Mouse (Mus musculus) left cerebral cortex, adult 18-20 months (tissue): Measurements from ENCODE around the gene Nectin2. TPM values are rescaled to one million over a fixed set of nuclear protein-coding genes. Genes with fewer than 3 reads are reported as not detected.

ENCODE experiments used
- total RNA-seq, 2 experiments: library from RNA; stranded (reverse); gene quantifications; 2 replicates each; pipeline ENCODE4 v1.2.3; 2021

Nectin2 gene
- total RNA-seq, 2 experiments from 2014 or later = 6.7 to 8.6 TPM

Other genes with a start within 250 kb of the Nectin2 start
- gene Bloc1s3, start 242.1 kb downstream of the Nectin2 start, total RNA-seq = 1 to 10 TPM; 7.6 to 7.8 TPM
- 10 to 100 TPM; 18.7 to 21.1 TPM for gene Trappc6a, start 242.1 kb downstream of the Nectin2 start, total RNA-seq
- under 1 TPM; 0.72 to 0.94 TPM for gene Nkpd1, start 232.6 kb downstream of the Nectin2 start, total RNA-seq
- 100 to 1,000 TPM; 139 to 147 TPM for gene Ppp1r37, start 187.4 kb downstream of the Nectin2 start, total RNA-seq
- 1 to 10 TPM; 2.0 to 2.7 TPM for gene Zfp296, start 173.2 kb downstream of the Nectin2 start, total RNA-seq
- 10 to 100 TPM; 51.0 to 53.7 TPM for gene Gemin7, start 172.9 kb downstream of the Nectin2 start, total RNA-seq
- gene Clasrp, start 146.0 kb downstream of the Nectin2 start, total RNA-seq = 10 to 100 TPM; 70.4 to 87.0 TPM
- gene Relb, start 121.0 kb downstream of the Nectin2 start, total RNA-seq = 1 to 10 TPM; 7.5 to 8.1 TPM
- gene Clptm1, start 85.5 kb downstream of the Nectin2 start, total RNA-seq = 100 to 1,000 TPM; 151 to 152 TPM
- gene Apoc2, start 72.5 kb downstream of the Nectin2 start, total RNA-seq = not detected
- not detected for gene Gm44805, start 69.1 kb downstream of the Nectin2 start, total RNA-seq
- gene Apoc4, start 69.0 kb downstream of the Nectin2 start, total RNA-seq = not detected
- gene Apoc1, start 57.8 kb downstream of the Nectin2 start, total RNA-seq = 1 to 10 TPM; 3.9 to 5.3 TPM
- gene Apoe, start 51.3 kb downstream of the Nectin2 start, total RNA-seq = 1,000 to 10,000 TPM; 1,855 to 2,066 TPM
- 100 to 1,000 TPM; 116 to 122 TPM for gene Tomm40, start 35.0 kb downstream of the Nectin2 start, total RNA-seq
- gene Bcam, start 20.5 kb upstream of the Nectin2 start, total RNA-seq = 10 to 100 TPM; 18.6 to 19.1 TPM
- not detected for gene Cblc, start 46.3 kb upstream of the Nectin2 start, total RNA-seq
- 1 to 10 TPM in 1 of 2 experiments, under 1 TPM in 1; 0.91 to 1.1 TPM for gene Bcl3, start 72.3 kb upstream of the Nectin2 start, total RNA-seq
- 1 to 10 TPM; 2.0 to 2.4 TPM for gene Gm19345, start 101.5 kb upstream of the Nectin2 start, total RNA-seq
- not detected for gene Ceacam16, start 110.8 kb upstream of the Nectin2 start, total RNA-seq
- gene Ceacam19, start 137.5 kb upstream of the Nectin2 start, total RNA-seq = not detected
- gene Pvr, start 170.7 kb upstream of the Nectin2 start, total RNA-seq = 10 to 100 TPM; 13.0 to 15.7 TPM
- gene Igsf23, start 200.3 kb upstream of the Nectin2 start, total RNA-seq = not detected
- not detected for gene Ceacam20, start 214.9 kb upstream of the Nectin2 start, total RNA-seq
- gene Nlrp9b, start 241.0 kb upstream of the Nectin2 start, total RNA-seq = not detected